Mouse (Mus musculus) forebrain, embryonic 12.5 days (tissue): ENCODE data around the gene Kcng4. TPM values are rescaled to one million over a fixed set of nuclear protein-coding genes. Genes with fewer than 3 reads are reported as not detected.

Experiments
- ATAC-seq: fragments of 200-750 bp; cut with Nextera tagmentation; 2 replicates; pipeline ENCODE4 v1.8.0; 2017; ENCODE audit warnings: moderate TSS enrichment; ENCODE audit not compliant: low FRiP score
- H3K27ac ChIP-seq: fragments of 300-500 bp; sonication (generic); 2 replicates; pipeline ENCODE4 v1.5.1; 2016; ENCODE audit warnings: mild to moderate bottlenecking
- H3K27me3 ChIP-seq: fragments of 300-500 bp; sonication (generic); 2 replicates; pipeline ENCODE4 v1.6.1; 2016; ENCODE audit warnings: mild to moderate bottlenecking
- H3K36me3 ChIP-seq: fragments of 300-500 bp; sonication (generic); replicated peaks from 2 replicates; pipeline ENCODE4 v1.6.1; 2016; ENCODE audit warnings: mild to moderate bottlenecking
- H3K4me1 ChIP-seq: fragments of 300-500 bp; sonication (generic); 2 replicates; pipeline ENCODE4 v1.6.1; 2016
- H3K4me2 ChIP-seq: fragments of 300-500 bp; sonication (generic); 2 replicates; pipeline ENCODE4 v1.6.1; 2016; ENCODE audit warnings: mild to moderate bottlenecking, moderate library complexity
- H3K4me3 ChIP-seq: fragments of 300-500 bp; sonication (generic); replicated peaks from 2 replicates; pipeline ENCODE4 v1.5.1; 2016; ENCODE audit warnings: mild to moderate bottlenecking
- H3K9ac ChIP-seq: fragments of 300-500 bp; sonication (generic); 2 replicates; pipeline ENCODE4 v1.6.1; 2016; ENCODE audit warnings: mild to moderate bottlenecking
- H3K9me3 ChIP-seq: fragments of 300-500 bp; sonication (generic); 2 replicates; pipeline ENCODE4 v1.6.1; 2016
- WGBS: fragments of 180-500 bp; shearing (Covaris S2); methylation state at CpG from one replicate; pipeline ENCODE4 v1.1.7; 2016; 5-methylcytosine and 5-hydroxymethylcytosine counted together
- polyA plus RNA-seq: library from polyadenylated mRNA; unstranded; fragments of >200 nt; fragmentation: Nextera tagmentation; extraction: Ambion mirVana; gene quantifications from 2 replicates; pipeline ENCODE4 v1.2.1, GENCODE M21; 2016

Kcng4 gene
- polyA plus RNA-seq, 1 experiment from 2014 or later = 0.06 TPM

GRCm38 (mm10) chr8:119604398-119604803 is 31.1 kb downstream of the Kcng4 start:
- 50% methylated on average over 12 of the region's 12 CpGs for WGBS
- Histone ChIP-seq H3K4me3 (peak overlapping the region; percentile 72), H3K9me3 (no peaks in the 10 kb centered on the region), H3K9ac (peak overlapping the region; percentile 77), H3K4me2 (peak overlapping the region; percentile 86), H3K4me1 (peaks cover 12% of the 10 kb centered on the region), H3K27ac (no peak overlapping the region), H3K36me3 (peaks cover 35% of the 10 kb centered on the region), H3K27me3 (no peaks in the 10 kb centered on the region)
- ATAC-seq = no peak

DNA sequence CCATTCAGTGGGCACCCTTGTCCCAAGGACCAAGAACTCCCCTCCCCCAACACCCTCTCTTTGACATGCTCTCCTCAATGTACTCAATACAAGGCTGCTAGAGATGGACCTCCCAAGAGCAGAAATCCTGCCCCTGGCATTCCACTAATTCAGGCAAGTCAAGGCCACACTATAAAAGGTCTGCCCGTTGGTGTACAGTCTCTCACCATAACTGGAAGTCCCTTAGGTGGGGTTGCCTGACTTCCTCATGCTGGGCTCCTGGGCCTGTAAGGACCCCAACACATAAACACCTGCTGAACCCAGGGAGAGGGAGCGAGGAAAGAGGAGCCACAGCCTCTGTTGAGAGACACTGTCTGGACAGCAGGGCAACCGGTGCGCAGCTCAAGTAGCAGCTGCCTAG is 31.7 kb downstream of the Kcng4 start:
- H3K27ac ChIP-seq = no peak overlapping the region
- no peak for ATAC-seq
- H3K9ac ChIP-seq = peak overlapping the region; percentile 77; the same call in 1 of the 2 replicates
- peaks cover 12% of the 10 kb centered on the region for H3K4me1 ChIP-seq
- peak overlapping the region; percentile 72; the same call in 1 of the 2 replicates for H3K4me3 ChIP-seq
- H3K9me3 ChIP-seq = no peaks in the 10 kb centered on the region
- WGBS = 90% methylated on average over 4 of the region's 4 CpGs
- peak overlapping the region; percentile 86 for H3K4me2 ChIP-seq
- H3K27me3 ChIP-seq = no peaks in the 10 kb centered on the region
- peaks cover 42% of the 10 kb centered on the region for H3K36me3 ChIP-seq

DNA sequence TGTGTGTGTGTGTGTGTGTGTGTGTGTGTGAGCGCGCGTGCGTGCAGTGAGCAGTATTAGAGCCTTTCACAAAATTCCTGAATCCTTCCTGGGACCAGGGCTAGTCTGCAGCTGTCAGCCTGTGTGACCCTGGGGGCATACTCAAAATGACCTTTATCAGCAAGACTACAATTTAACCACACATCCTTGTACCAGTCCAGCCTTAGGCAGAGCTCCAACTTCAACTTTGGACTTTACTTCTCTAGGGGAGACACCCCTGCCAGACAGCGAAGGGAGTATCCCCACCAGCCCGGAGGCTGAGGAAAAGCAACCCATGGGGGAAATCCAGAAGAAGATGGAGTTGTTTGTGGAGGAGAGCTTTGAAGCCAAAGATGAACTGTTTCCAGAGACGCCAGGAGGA is 44.0 kb downstream of the Kcng4 start:
- no peak for ATAC-seq
- no peak overlapping the region for H3K4me2 ChIP-seq
- H3K27ac ChIP-seq = no peak overlapping the region
- 94% methylated on average over 7 of the region's 7 CpGs for WGBS
- no peak overlapping the region for H3K4me3 ChIP-seq
- no peaks in the 10 kb centered on the region for H3K27me3 ChIP-seq
- no peak overlapping the region for H3K9ac ChIP-seq
- no peaks in the 10 kb centered on the region for H3K9me3 ChIP-seq
- H3K4me1 ChIP-seq = peaks cover 6% of the 10 kb centered on the region
- 0 out of 2 replicates have a peak, but pooled peaks cover 1% of the 10 kb centered on the region for H3K36me3 ChIP-seq

DNA sequence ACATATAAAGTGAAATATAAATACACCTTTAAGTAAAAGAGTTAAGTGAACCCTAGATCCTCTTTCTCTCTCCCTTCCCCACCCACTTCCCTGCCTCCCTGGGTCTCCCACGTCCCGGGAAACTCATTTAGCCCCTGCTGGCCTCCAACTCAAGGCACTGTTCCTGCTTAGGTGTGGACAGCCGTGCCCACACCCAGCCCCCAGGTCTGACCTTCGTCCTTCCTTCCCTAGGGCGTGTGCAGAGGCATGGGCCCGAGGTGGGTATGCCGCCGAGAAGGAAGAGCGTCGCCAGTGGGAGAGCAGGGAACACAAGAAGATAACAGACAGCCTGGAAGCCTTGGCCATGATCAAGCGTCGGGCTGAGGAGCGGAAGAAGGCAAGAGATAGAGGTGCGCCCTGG is 45.1 kb downstream of the Kcng4 start:
- Histone ChIP-seq H3K36me3 (no peaks in the 10 kb centered on the region), H3K4me3 (no peak overlapping the region), H3K4me1 (peaks cover 10% of the 10 kb centered on the region), H3K27ac (no peak overlapping the region), H3K9me3 (no peaks in the 10 kb centered on the region), H3K9ac (no peak overlapping the region), H3K4me2 (no peak overlapping the region), H3K27me3 (peaks cover 4% of the 10 kb centered on the region; the same call in 1 of the 2 replicates)
- no peak for ATAC-seq
- WGBS = 85% methylated on average over 14 of the region's 14 CpGs

DNA sequence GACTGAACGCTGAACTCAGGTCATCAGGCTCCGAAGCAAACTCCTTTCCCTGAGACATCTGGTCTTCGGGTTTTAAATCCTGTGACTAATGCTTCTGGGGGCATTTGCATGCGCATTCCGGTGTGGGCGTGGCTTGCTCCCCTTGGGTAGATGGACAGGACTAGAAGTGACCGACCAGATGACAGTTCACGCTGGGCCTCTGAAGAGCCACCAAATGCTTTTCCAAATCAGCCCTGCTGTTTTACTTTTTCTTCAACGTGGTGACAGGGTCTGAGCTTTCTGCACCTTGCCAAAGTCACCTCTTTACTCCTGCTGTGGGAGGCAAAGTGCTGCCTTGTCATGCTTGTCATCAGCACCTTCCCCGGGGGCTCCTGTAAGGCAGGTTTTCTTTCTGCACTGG is 46.6 kb downstream of the Kcng4 start:
- H3K36me3 ChIP-seq = no peaks in the 10 kb centered on the region
- H3K9me3 ChIP-seq = no peaks in the 10 kb centered on the region
- WGBS = 31% methylated on average over 10 of the region's 10 CpGs
- H3K4me3 ChIP-seq = no peak overlapping the region
- H3K9ac ChIP-seq = no peak overlapping the region
- H3K4me1 ChIP-seq = peaks cover 4% of the 10 kb centered on the region; the same call in 1 of the 2 replicates
- peaks cover 4% of the 10 kb centered on the region; the same call in 1 of the 2 replicates for H3K27me3 ChIP-seq
- no peak overlapping the region for H3K27ac ChIP-seq
- no peak overlapping the region for H3K4me2 ChIP-seq
- no peak for ATAC-seq

- no peaks in the 10 kb centered on the region for H3K36me3 ChIP-seq
- no peak for ATAC-seq
- WGBS = 73% methylated on average over 4 of the region's 4 CpGs
- no peak overlapping the region for H3K27ac ChIP-seq
- H3K4me3 ChIP-seq = no peak overlapping the region
- no peak overlapping the region for H3K9ac ChIP-seq
- H3K27me3 ChIP-seq = peaks cover 4% of the 10 kb centered on the region; the same call in 1 of the 2 replicates
- H3K4me2 ChIP-seq = no peak overlapping the region
- H3K4me1 ChIP-seq = peaks cover 4% of the 10 kb centered on the region; the same call in 1 of the 2 replicates
- no peaks in the 10 kb centered on the region for H3K9me3 ChIP-seq
Measured at GRCm38 (mm10) chr8:119588321-119588720, 47.2 kb downstream of the Kcng4 start.

DNA sequence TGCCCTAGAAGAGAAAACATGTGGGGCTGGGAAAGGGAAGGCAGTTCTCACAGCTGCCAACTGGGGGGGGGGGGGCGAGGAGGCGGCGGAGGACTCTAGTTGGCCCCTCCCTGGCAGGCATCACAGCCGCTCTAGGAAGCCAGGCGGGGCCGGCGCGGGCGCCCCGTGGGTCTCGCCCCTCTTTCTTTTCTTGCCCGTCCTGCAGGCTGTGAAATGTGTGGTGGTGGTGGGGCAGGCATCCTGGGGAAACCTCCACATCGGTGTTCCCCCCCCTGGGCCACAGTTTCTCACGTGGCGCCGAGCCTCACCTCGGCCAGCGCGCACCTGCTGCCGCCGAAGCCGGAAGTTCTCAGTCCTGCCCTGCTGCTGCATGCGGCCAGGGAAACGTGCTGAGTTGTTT is 49.6 kb downstream of the Kcng4 start:
- H3K36me3 ChIP-seq = no peaks in the 10 kb centered on the region
- no peak for ATAC-seq
- WGBS = 20% methylated on average over 16 of the region's 24 CpGs
- H3K4me3 ChIP-seq = peak overlapping the region; percentile 36
- H3K9me3 ChIP-seq = no peaks in the 10 kb centered on the region
- peak overlapping the region; percentile 29; the same call in 1 of the 2 replicates for H3K9ac ChIP-seq
- H3K27ac ChIP-seq = no peak overlapping the region
- peak overlapping the region; percentile 54 for H3K4me2 ChIP-seq
- H3K4me1 ChIP-seq = peaks cover 4% of the 10 kb centered on the region; the same call in 1 of the 2 replicates
- peaks cover 4% of the 10 kb centered on the region; the same call in 1 of the 2 replicates for H3K27me3 ChIP-seq

DNA sequence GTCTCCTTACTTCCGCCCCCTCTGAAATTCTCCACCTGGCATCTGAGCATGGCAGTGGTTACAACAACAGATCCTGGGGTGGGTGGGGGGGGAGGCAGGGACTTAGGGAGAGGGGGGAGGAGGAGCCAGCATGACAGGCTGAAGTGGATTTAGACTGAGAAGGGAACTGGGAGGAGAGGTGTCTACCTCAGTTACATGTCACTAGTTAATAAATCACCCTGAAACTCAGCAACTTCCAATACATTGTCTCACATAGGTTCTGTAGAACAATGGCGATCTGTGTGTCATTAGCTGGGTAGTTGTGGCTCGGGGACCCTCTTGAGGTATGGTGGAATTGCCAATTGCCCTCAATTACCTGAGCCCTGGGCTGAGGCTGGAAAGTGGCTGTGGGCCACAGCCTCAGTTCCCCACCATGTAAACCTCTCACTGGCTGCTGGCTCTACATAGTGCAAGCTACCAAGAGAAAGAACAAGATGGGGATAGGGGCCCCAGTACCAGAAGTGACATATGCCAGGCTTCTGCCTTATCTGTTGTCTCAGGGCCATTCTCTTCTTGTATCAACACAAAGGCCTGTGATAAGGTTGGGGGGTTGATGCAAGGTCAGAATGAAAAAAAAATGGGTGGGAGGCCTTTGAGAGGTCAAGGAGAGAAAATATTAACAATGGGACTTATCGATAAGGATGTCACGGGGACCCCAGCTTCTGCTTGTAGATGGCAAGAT is 54.9 kb downstream of the Kcng4 start:
- no peak for ATAC-seq
- WGBS = 87% methylated on average over 5 of the region's 5 CpGs
- H3K4me3 ChIP-seq = no peak overlapping the region
- H3K9me3 ChIP-seq = no peaks in the 10 kb centered on the region
- no peak overlapping the region for H3K4me2 ChIP-seq
- H3K36me3 ChIP-seq = no peaks in the 10 kb centered on the region
- peaks cover 27% of the 10 kb centered on the region for H3K27me3 ChIP-seq
- no peaks in the 10 kb centered on the region for H3K4me1 ChIP-seq
- no peak overlapping the region for H3K9ac ChIP-seq
- no peak overlapping the region for H3K27ac ChIP-seq

- Histone ChIP-seq H3K9ac (no peak overlapping the region), H3K27me3 (peaks cover 28% of the 10 kb centered on the region), H3K4me1 (peaks cover 4% of the 10 kb centered on the region), H3K9me3 (no peaks in the 10 kb centered on the region), H3K27ac (no peak overlapping the region), H3K4me2 (no peak overlapping the region), H3K4me3 (no peak overlapping the region), H3K36me3 (no peaks in the 10 kb centered on the region)
- no peak for ATAC-seq
- WGBS = 46% methylated on average over 13 of the region's 13 CpGs
Measured at GRCm38 (mm10) chr8:119579096-119579495, 56.4 kb downstream of the Kcng4 start.

DNA sequence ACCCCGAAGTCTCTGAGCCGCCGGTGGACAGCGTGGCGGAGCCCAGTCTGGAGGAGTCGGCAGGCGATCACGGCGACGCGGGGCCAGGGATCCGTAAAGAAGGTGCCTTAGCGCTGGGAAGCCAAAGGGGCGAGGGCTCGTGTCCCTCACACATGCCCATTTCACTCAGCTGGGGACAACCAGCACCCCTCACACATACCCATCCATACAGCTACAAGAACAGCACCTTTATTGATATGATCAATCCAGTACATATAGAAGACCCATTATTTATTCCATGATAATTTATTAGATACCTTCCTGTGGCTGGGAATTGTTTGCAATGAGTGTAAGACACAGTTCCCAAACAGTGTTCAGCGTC is 60.1 kb downstream of the Kcng4 start:
- 3% methylated on average over 16 of the region's 16 CpGs for WGBS
- Histone ChIP-seq H3K27me3 (peaks cover 28% of the 10 kb centered on the region), H3K9me3 (no peaks in the 10 kb centered on the region), H3K9ac (peak overlapping the region; percentile 88), H3K27ac (no peak overlapping the region), H3K4me2 (peak overlapping the region; percentile 91), H3K4me1 (peaks cover 19% of the 10 kb centered on the region), H3K36me3 (no peaks in the 10 kb centered on the region), H3K4me3 (peak overlapping the region; percentile 87)
- ATAC-seq = peak; percentile 69

DNA sequence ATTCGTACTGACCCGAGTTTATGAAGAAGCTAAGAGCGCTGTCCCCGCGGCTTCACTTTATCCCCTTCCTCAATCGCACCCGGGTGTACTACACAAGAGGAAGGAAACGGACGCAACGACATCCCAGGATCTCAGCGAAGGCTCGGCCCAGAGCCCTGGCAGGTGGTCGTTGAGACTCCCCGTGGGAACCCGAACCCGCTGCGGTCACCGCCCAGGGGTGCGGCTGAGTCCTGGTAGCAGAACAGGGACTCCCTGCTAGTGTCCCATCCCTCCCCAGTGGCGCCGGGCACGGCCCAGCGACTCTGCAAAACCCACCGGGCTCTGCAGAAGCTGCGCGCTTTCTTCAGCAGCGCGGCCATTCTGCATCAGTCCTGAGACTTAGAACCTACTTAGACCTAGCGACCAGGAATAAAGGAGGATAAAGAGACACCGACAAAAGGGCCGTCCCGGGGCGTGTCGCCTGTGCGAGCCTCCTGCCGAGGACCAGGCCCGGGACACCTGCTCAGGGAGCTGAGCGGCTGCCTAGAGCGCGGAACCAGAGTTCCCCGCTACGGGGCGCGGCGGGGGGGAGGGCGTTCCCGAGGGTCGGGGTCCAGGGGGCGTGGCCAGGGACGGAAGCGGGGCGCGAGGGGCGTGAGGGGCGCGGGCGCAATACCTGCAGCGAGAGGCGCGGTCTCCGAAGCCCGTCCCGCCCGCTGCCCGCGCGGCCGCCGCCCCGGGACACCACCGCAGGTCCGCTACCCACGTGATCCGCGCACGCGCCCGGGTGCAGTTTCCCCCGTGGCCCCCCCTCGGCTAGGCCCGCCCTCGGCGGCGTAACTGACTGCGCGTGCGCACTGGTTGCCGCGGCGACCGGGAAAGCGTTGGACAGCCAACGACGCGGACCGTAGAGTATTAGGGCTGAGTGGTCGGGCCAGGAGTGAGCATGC is 60.8 kb downstream of the Kcng4 start, which contains the start of the genes Hsdl1 and Dnaaf1:
TSS of gene Hsdl1 (minus strand) at position 747 of the 929 bp plus-strand sequence.
TSS of gene Dnaaf1 (plus strand) at position 799 of the 929 bp plus-strand sequence.
- Histone ChIP-seq H3K9me3 (no peaks in the 10 kb centered on the region), H3K36me3 (no peaks in the 10 kb centered on the region), H3K27ac (peak within 1 kb of the TSS; percentile 80), H3K4me2 (peak within 1 kb of the TSS; percentile 91), H3K9ac (peak within 1 kb of the TSS; percentile 88), H3K4me1 (peaks cover 21% of the 10 kb centered on the region), H3K27me3 (peaks cover 28% of the 10 kb centered on the region), H3K4me3 (peak within 1 kb of the TSS; percentile 87)
- under 1% methylated on average over 79 of the region's 97 CpGs for WGBS
- peak; percentile 92 for ATAC-seq
